Mouse (Mus musculus): ENCODE measurements around the gene Trmt1. TPM values are rescaled to one million over a fixed set of nuclear protein-coding genes. Genes with fewer than 3 reads are reported as not detected.

Gene Trmt1
- total and polyA plus RNA-seq, 2 experiments: 20.7 to 58.6 TPM

DNA sequence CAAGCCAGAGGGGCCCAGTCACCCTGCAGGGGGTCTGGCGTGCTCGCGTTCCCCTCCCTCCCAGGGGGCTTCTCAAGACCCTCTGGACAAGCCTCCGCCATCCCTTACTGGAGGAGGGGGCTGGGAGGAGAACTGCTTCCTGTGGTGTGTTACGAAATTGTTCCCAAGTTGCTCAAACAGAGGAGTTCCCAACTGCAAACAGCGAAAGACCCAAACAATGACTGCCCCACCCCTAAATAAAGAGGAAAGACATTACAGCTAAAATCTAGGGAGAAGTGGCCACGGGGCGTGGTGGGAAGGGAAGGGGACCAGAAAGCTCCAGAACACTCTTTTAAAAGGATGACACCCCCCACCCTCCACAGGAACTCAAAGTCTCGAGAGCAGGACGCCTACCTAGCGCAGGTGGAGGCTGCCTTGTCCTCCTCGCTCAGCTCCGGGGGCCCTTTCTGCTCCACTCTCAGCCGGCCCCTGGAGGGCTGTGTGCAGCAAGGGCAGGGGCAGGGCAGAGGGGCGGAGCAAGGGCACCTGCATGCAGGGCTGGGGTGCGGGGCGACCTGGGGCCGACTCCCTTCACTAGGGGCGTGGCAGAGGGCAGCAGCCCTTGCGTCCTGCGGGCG is 21.3 kb downstream of the Trmt1 start:
- peak overlapping the region; percentile 97 for H3K27ac ChIP-seq (replicated peaks; ENCODE audit: insufficient read depth, low read depth, low read length)
- peak overlapping the region; percentile 71 for H3K4me3 ChIP-seq (ENCODE audit: insufficient read depth, low read depth, low read length)
- no peaks in the 10 kb centered on the region for H3K36me3 ChIP-seq (ENCODE audit: control insufficient read depth, insufficient read depth, low read length)
- DNase-seq (ENCODE audit: extremely low read depth, low read depth, low spot score): peak; percentile 91
- H3K27me3 ChIP-seq (ENCODE audit: control insufficient read depth, insufficient read depth, low read length): no peaks in the 10 kb centered on the region
- H3K9ac ChIP-seq (ENCODE audit: low read depth, low read length): peak overlapping the region; percentile 89
- peaks cover 3% of the 10 kb centered on the region; the same call in 1 of the 2 replicates for H3K79me2 ChIP-seq (ENCODE audit: control insufficient read depth, insufficient read depth, low read length)
- TF ChIP-seq POLR2A (IDR thresholded peaks at IDR 0.05; ENCODE audit: extremely low read depth, insufficient read depth, low read length) (0 out of 2 replicates have a peak, but pooled peaks have one; percentile 20), CTCF (IDR thresholded peaks at IDR 0.05; ENCODE audit: low read depth, low read length) (no peak)
- 17% methylated on average over 22 of the region's 22 CpGs for WGBS
- H3K4me1 ChIP-seq (ENCODE audit: control insufficient read depth, insufficient read depth, low read length): peaks cover 30% of the 10 kb centered on the region

DNA sequence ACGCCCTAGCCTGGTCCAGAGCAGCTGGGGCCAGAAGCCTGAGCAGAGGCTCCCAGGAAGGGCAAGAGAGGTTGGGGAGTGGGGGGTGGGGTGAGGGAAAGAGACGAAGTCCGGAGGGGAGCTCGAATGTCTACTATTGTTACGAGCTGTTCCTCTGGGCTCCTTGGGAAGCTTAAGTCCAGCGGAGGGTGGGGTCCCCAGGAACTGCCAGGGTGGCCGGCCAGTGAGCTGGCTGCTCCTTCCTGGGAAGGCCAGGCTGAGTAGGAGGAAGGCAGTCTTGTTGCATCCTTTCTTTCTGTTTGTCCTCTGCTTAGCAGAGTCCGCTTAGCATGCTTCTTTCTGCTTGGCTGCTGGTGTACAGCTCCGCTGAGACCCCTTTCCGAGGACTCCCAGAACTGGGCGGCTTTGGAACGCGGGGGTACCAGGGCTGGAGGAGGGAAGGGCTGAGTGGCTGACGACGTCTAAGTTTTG is 22.0 kb downstream of the Trmt1 start:
- DNase-seq (ENCODE audit: extremely low read depth, low read depth, low spot score): no peak
- Histone ChIP-seq H3K27me3 (ENCODE audit: control insufficient read depth, insufficient read depth, low read length) (no peaks in the 10 kb centered on the region), H3K4me1 (ENCODE audit: control insufficient read depth, insufficient read depth, low read length) (peaks cover 36% of the 10 kb centered on the region), H3K9ac (ENCODE audit: low read depth, low read length) (peak overlapping the region; percentile 69), H3K36me3 (ENCODE audit: control insufficient read depth, insufficient read depth, low read length) (no peaks in the 10 kb centered on the region), H3K4me3 (ENCODE audit: insufficient read depth, low read depth, low read length) (peak overlapping the region; percentile 52; the same call in 1 of the 2 replicates), H3K27ac (replicated peaks; ENCODE audit: insufficient read depth, low read depth, low read length) (peak overlapping the region; percentile 97), H3K79me2 (ENCODE audit: control insufficient read depth, insufficient read depth, low read length) (peaks cover 3% of the 10 kb centered on the region; the same call in 1 of the 2 replicates)
- WGBS: 70% methylated on average over 15 of the region's 15 CpGs
- no peak for TF ChIP-seq POLR2A (IDR thresholded peaks at IDR 0.05; ENCODE audit: extremely low read depth, insufficient read depth, low read length)
- TF ChIP-seq CTCF (IDR thresholded peaks at IDR 0.05; ENCODE audit: low read depth, low read length): no peak

DNA sequence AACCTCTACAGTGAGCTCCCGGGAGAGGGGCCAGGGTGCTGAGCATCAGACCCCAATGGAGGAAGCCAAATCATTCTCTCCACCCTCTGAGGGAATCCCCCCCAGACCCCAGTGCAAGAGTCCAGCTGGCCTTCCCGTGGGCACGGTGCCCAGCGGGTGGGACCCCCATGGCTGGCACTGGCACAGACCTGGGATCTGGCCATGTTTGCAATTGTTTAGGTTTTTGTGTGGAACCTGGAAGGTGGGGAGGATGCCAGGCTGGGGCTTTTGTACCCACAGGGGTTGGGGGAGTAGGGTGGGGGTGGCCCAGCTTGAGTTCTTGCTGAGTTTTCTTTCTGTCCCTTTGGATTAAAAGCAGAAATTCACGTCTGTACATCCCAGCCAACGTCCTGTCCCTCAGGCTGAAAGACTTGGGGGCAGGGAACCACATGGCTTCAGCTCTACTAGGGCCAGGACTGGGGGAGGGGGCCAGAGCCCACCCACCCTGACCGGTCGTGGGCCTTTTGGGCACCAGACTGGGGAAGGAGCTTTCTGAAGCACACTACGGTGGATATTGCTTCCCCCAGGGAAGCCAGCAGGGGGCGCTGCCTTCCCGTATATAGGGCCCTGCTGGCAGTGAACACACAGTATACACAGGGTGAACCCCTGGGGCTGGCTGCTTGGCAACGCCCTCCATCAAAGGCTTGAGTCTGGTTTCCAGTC is 22.8 kb downstream of the Trmt1 start:
- Histone ChIP-seq H3K27me3 (ENCODE audit: control insufficient read depth, insufficient read depth, low read length) (no peaks in the 10 kb centered on the region), H3K36me3 (ENCODE audit: control insufficient read depth, insufficient read depth, low read length) (no peaks in the 10 kb centered on the region), H3K4me3 (ENCODE audit: insufficient read depth, low read depth, low read length) (no peak overlapping the region), H3K4me1 (ENCODE audit: control insufficient read depth, insufficient read depth, low read length) (peaks cover 40% of the 10 kb centered on the region), H3K27ac (replicated peaks; ENCODE audit: insufficient read depth, low read depth, low read length) (peak overlapping the region; percentile 50), H3K9ac (ENCODE audit: low read depth, low read length) (peak overlapping the region; percentile 59), H3K79me2 (ENCODE audit: control insufficient read depth, insufficient read depth, low read length) (peaks cover 3% of the 10 kb centered on the region; the same call in 1 of the 2 replicates)
- TF ChIP-seq POLR2A (IDR thresholded peaks at IDR 0.05; ENCODE audit: extremely low read depth, insufficient read depth, low read length): no peak
- TF ChIP-seq CTCF (IDR thresholded peaks at IDR 0.05; ENCODE audit: low read depth, low read length): peak; percentile 93
- DNase-seq (ENCODE audit: extremely low read depth, low read depth, low spot score): peak; percentile 57
- WGBS: 33% methylated on average over 12 of the region's 12 CpGs

DNA sequence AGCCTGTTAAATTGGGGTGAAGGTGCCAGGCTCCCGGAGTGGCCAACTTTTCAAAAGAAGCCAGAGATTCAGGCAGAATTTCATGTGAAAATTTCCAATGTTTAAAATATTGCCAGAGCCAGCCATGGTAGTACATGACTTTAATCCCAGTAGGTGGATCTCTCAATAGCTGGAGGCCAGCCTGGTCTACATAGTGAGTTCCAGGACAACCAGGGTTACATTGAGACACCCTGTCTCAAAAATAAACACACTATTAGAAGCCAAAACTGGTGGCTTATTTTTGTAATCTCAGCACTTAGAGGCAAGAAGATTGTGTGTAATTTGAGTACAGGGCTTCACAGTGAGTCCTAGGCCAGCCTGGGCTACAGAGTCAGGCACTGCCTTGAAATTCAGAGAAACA is 23.8 kb downstream of the Trmt1 start:
- H3K27me3 ChIP-seq (ENCODE audit: control insufficient read depth, insufficient read depth, low read length): no peaks in the 10 kb centered on the region
- peaks cover 3% of the 10 kb centered on the region; the same call in 1 of the 2 replicates for H3K79me2 ChIP-seq (ENCODE audit: control insufficient read depth, insufficient read depth, low read length)
- TF ChIP-seq CTCF (IDR thresholded peaks at IDR 0.05; ENCODE audit: low read depth, low read length): no peak
- TF ChIP-seq POLR2A (IDR thresholded peaks at IDR 0.05; ENCODE audit: extremely low read depth, insufficient read depth, low read length): no peak
- H3K4me3 ChIP-seq (ENCODE audit: insufficient read depth, low read depth, low read length): no peak overlapping the region
- peaks cover 40% of the 10 kb centered on the region for H3K4me1 ChIP-seq (ENCODE audit: control insufficient read depth, insufficient read depth, low read length)
- H3K9ac ChIP-seq (ENCODE audit: low read depth, low read length): no peak overlapping the region
- H3K27ac ChIP-seq (replicated peaks; ENCODE audit: insufficient read depth, low read depth, low read length): peak overlapping the region; percentile 50
- peak; percentile 82 for DNase-seq (ENCODE audit: extremely low read depth, low read depth, low spot score)
- H3K36me3 ChIP-seq (ENCODE audit: control insufficient read depth, insufficient read depth, low read length): no peaks in the 10 kb centered on the region
- WGBS: 39% methylated on average over 1 of the region's 1 CpGs

DNA sequence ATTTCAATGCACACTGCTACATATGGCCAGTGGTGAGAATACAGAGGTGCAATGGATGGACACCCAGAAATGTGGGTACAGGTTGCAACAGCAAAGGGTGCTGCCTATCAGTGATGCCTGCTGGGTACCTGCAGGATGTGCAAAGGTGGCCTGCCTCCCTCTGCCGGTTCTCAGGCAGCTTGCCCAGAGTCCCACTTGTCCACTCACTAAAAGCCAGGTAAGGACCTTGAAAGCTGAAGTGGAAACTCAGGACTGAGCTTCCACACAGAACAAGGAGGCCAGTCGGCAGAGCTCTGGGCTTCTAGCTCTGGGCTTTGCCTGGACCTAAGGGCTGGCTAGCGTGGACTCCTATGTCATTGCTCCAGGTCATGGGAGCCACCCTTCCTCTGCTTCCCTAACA is 25.2 kb downstream of the Trmt1 start:
- Histone ChIP-seq H3K36me3 (ENCODE audit: control insufficient read depth, insufficient read depth, low read length) (no peaks in the 10 kb centered on the region), H3K79me2 (ENCODE audit: control insufficient read depth, insufficient read depth, low read length) (no peaks in the 10 kb centered on the region), H3K4me1 (ENCODE audit: control insufficient read depth, insufficient read depth, low read length) (peaks cover 40% of the 10 kb centered on the region), H3K27ac (replicated peaks; ENCODE audit: insufficient read depth, low read depth, low read length) (peak overlapping the region; percentile 47), H3K9ac (ENCODE audit: low read depth, low read length) (no peak overlapping the region), H3K4me3 (ENCODE audit: insufficient read depth, low read depth, low read length) (no peak overlapping the region), H3K27me3 (ENCODE audit: control insufficient read depth, insufficient read depth, low read length) (no peaks in the 10 kb centered on the region)
- peak; percentile 32 for DNase-seq (ENCODE audit: extremely low read depth, low read depth, low spot score)
- WGBS: 20% methylated on average over 3 of the region's 3 CpGs
- TF ChIP-seq CTCF (IDR thresholded peaks at IDR 0.05; ENCODE audit: low read depth, low read length): no peak
- TF ChIP-seq POLR2A (IDR thresholded peaks at IDR 0.05; ENCODE audit: extremely low read depth, insufficient read depth, low read length): no peak
